7 mouse cellular contexts compared by ENCODE assay signal in genomic region chr19:28677728-28678438, GRCm38 (mm10). TPM values are rescaled to one million over a fixed set of nuclear protein-coding genes. Genes with fewer than 3 reads are reported as not detected.
DNase-seq lines count a peak whose midpoint lies in the region; ATAC-seq and TF ChIP-seq lines count a peak whose summit lies in the region.

No protein-coding gene starts in this region.

- no peak for ATAC-seq in hindbrain, embryonic 16.5 days
- ATAC-seq in liver, embryonic 13.5 days (ENCODE audit: low read depth) = no peak

- H3K9ac ChIP-seq in hindbrain, embryonic 16.5 days (ENCODE audit: low read depth, low read length) = peak overlapping the region; percentile 59
- H3K9ac ChIP-seq in liver, embryonic 13.5 days = peak overlapping the region; percentile 29; the same call in 1 of the 2 replicates

- peak overlapping the region; percentile 92 for H3K4me2 ChIP-seq in hindbrain, embryonic 16.5 days (ENCODE audit: low read length)
- peak overlapping the region; percentile 75 for H3K4me2 ChIP-seq in liver, embryonic 13.5 days

- H3K4me3 ChIP-seq in gastrocnemius, adult 2 months = peak overlapping the region; percentile 82
- peak overlapping the region; percentile 54 for H3K4me3 ChIP-seq in hindbrain, embryonic 16.5 days (ENCODE audit: low read length)
- peak overlapping the region; percentile 56 for H3K4me3 ChIP-seq in liver, embryonic 13.5 days (replicated peaks)

- H3K27me3 ChIP-seq in hindbrain, embryonic 16.5 days (replicated peaks; ENCODE audit: control insufficient read depth, insufficient read depth, low read length) = peaks cover 8% of the 10 kb centered on the region
- H3K27me3 ChIP-seq in liver, embryonic 13.5 days = peaks cover 54% of the 10 kb centered on the region

- peak overlapping the region; percentile 68 for H3K27ac ChIP-seq in gastrocnemius, adult 2 months
- H3K27ac ChIP-seq in hindbrain, embryonic 16.5 days (ENCODE audit: low read depth, low read length) = no peak overlapping the region
- H3K27ac ChIP-seq in liver, embryonic 13.5 days = no peak overlapping the region

- WGBS in hindbrain, embryonic 16.5 days = 1% methylated on average over 25 of the region's 32 CpGs
- under 1% methylated on average over 32 of the region's 32 CpGs for WGBS in liver, embryonic 13.5 days (ENCODE audit: insufficient replicate concordance)

- DNase-seq in ES-CJ7 (ENCODE audit: low read depth, low spot score) = peak; percentile 50
- peak; percentile 75 for DNase-seq in adrenal gland, postnatal 10 days
- peak; percentile 67 for DNase-seq in gastrocnemius, adult 2 months
- no peak for DNase-seq in liver, embryonic 13.5 days
- DNase-seq in natural killer cell, adult 2 months (ENCODE audit: low spot score in 2 of 2) = peak; percentile 21 to 32
- DNase-seq in thymus, postnatal 4 days = peak; percentile 81

- TF ChIP-seq CTCF in gastrocnemius, adult 2 months (IDR thresholded peaks at IDR 0.05) = no peak

- intact Hi-C loops in gastrocnemius, adult 2 months (cut with DNase I) = no loop called here

- no peaks in the 10 kb centered on the region for H3K36me3 ChIP-seq in hindbrain, embryonic 16.5 days (ENCODE audit: control insufficient read depth, insufficient read depth, low read length)
- no peaks in the 10 kb centered on the region for H3K36me3 ChIP-seq in liver, embryonic 13.5 days

- H3K4me1 ChIP-seq in hindbrain, embryonic 16.5 days (ENCODE audit: control insufficient read depth, insufficient read depth, low read depth, low read length) = peaks cover 23% of the 10 kb centered on the region
- peaks cover 4% of the 10 kb centered on the region; the same call in 1 of the 2 replicates for H3K4me1 ChIP-seq in liver, embryonic 13.5 days (replicated peaks)

- H3K9me3 ChIP-seq in hindbrain, embryonic 16.5 days (ENCODE audit: control insufficient read depth, low read length) = no peaks in the 10 kb centered on the region
- H3K9me3 ChIP-seq in liver, embryonic 13.5 days (replicated peaks) = no peaks in the 10 kb centered on the region

RNA-seq across cellular contexts. Expression of gene Glis3, which starts 2.0 kb away (rescaled TPM):
- total RNA-seq in adrenal gland, postnatal 10 days (2021) = 1 to 10 TPM; 6.6 to 7.5 TPM
- total RNA-seq in gastrocnemius, adult 2 months (2021) = 1 to 10 TPM in 1 of 2 experiments, under 1 TPM in 1; 0.61 to 1.2 TPM
- polyA plus RNA-seq in hindbrain, embryonic 16.5 days (2015; fragmentation: Nextera tagmentation; extraction: Ambion mirVana) = 2.5 and 2.9 TPM in 2 replicates
- polyA plus RNA-seq in liver, embryonic 13.5 days (2015; fragmentation: Nextera tagmentation; extraction: Ambion mirVana) = 0.13 TPM in 2 replicates
